Mouse (Mus musculus): Measurements from ENCODE around the gene Cpped1. TPM values are rescaled to one million over a fixed set of nuclear protein-coding genes. Genes with fewer than 3 reads are reported as not detected.

Cpped1 gene
- polyA plus RNA-seq, 1 experiment: 34.9 TPM

- no peak for TF ChIP-seq CTCF (IDR thresholded peaks at IDR 0.05; ENCODE audit: control insufficient read depth, insufficient read depth, insufficient read length)
- TF ChIP-seq MYOG (IDR thresholded peaks at IDR 0.05; ENCODE audit: control insufficient read depth, extremely low read depth, insufficient read length): no peak
- no peak for TF ChIP-seq MAX (IDR thresholded peaks at IDR 0.05)
- TF ChIP-seq FOSL1 (IDR thresholded peaks at IDR 0.05; ENCODE audit: insufficient read depth, low read length, poor library complexity, severe bottlenecking): no peak
- TF ChIP-seq USF1 (IDR thresholded peaks at IDR 0.05; ENCODE audit: low read depth): no peak
- no peak for TF ChIP-seq CEBPB (IDR thresholded peaks at IDR 0.05; ENCODE audit: low read depth)
- TF ChIP-seq MYOD1 (IDR thresholded peaks at IDR 0.05; ENCODE audit: control insufficient read depth, insufficient read length, low read depth): no peak
- H3ac ChIP-seq (ENCODE audit: control insufficient read depth, insufficient read length, low read depth): no peak overlapping the region
- H3K27me3 ChIP-seq (ENCODE audit: control insufficient read depth, insufficient read depth, insufficient read length): no peaks in the 10 kb centered on the region
Observed at GRCm38 (mm10) chr16:11757951-11758350, 151.3 kb downstream of the Cpped1 start.

DNA sequence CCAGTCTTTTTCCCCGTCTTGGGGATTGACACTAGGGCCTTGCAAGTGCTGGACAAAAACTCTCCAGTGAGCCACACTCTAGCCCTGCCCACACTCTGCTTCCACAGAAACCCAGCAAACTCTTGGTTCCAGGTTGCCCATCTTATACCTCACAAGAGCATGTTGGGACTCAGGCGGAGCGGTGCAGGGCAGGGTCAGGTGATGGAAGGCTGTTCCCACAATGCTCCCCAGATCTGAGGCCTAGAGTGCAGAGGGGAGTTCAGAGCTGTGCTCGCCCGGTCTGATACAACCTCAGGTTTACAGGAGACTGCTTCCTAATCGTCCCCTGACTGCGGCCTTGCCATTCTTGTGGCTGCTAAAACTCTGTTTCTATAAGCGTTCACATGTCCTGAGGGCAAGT is 151.8 kb downstream of the Cpped1 start:
- Histone ChIP-seq H3K79me3 (ENCODE audit: low read depth) (no peaks in the 10 kb centered on the region), H3K4me3 (ENCODE audit: insufficient read depth, poor library complexity, severe bottlenecking) (no peak overlapping the region), H3K36me3 (ENCODE audit: control insufficient read depth, insufficient read depth) (no peaks in the 10 kb centered on the region), H3K79me2 (ENCODE audit: control insufficient read depth, insufficient read depth) (no peaks in the 10 kb centered on the region), H3ac (ENCODE audit: control insufficient read depth, insufficient read length, low read depth) (no peak overlapping the region), H3K27me3 (ENCODE audit: control insufficient read depth, insufficient read depth, insufficient read length) (no peaks in the 10 kb centered on the region)
- TF ChIP-seq MYOD1 (IDR thresholded peaks at IDR 0.05; ENCODE audit: control insufficient read depth, insufficient read length, low read depth) (no peak), MAX (IDR thresholded peaks at IDR 0.05) (no peak), USF1 (IDR thresholded peaks at IDR 0.05; ENCODE audit: low read depth) (no peak), MYOG (IDR thresholded peaks at IDR 0.05; ENCODE audit: control insufficient read depth, extremely low read depth, insufficient read length) (no peak), CTCF (IDR thresholded peaks at IDR 0.05; ENCODE audit: control insufficient read depth, insufficient read depth, insufficient read length) (no peak)

More at GRCm38 (mm10) chr16:11757951-11758350, 151.3 kb downstream of the Cpped1 start:
- Histone ChIP-seq H3K79me2 (ENCODE audit: control insufficient read depth, insufficient read depth) (no peaks in the 10 kb centered on the region), H3K36me3 (ENCODE audit: control insufficient read depth, insufficient read depth) (no peaks in the 10 kb centered on the region), H3K4me3 (ENCODE audit: insufficient read depth, poor library complexity, severe bottlenecking) (no peak overlapping the region), H3K79me3 (ENCODE audit: low read depth) (no peaks in the 10 kb centered on the region)

DNA sequence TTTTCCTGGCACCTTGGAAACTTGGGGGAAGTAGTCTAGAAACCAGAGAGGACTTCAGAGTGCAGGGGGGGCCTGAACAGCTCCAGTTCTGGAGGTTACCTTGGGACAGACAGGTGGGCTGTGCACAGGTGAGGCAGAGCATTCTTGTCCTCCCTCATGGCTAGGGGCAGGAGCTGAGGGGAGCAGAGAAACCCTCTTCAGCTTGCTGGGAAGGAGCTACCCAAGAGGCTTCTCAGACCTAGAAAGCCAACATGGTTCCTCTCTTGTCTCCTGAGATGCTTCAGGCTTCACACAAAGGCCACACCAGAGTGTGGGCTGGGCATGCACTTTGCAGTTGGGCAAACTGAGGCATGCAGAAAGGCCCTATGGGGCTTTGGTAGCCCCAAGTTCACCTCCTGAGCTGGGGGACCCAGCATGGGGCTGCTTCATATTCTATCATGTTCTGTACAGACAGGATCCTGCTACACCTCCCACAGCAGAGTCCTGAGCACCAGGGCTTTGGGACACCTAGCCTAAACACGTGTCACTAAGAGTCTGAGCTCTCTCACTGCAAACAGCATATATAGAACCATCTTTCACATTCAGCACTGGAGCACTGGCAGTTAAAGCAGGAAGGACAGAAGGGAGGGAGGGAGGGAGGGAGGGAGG is 152.5 kb downstream of the Cpped1 start:
- Histone ChIP-seq H3K4me3 (ENCODE audit: insufficient read depth, poor library complexity, severe bottlenecking) (no peak overlapping the region), H3K36me3 (ENCODE audit: control insufficient read depth, insufficient read depth) (no peaks in the 10 kb centered on the region), H3ac (ENCODE audit: control insufficient read depth, insufficient read length, low read depth) (no peak overlapping the region), H3K79me2 (ENCODE audit: control insufficient read depth, insufficient read depth) (no peaks in the 10 kb centered on the region), H3K79me3 (ENCODE audit: low read depth) (no peaks in the 10 kb centered on the region), H3K27me3 (ENCODE audit: control insufficient read depth, insufficient read depth, insufficient read length) (no peaks in the 10 kb centered on the region)
- TF ChIP-seq MAX (IDR thresholded peaks at IDR 0.05) (no peak), CTCF (IDR thresholded peaks at IDR 0.05; ENCODE audit: control insufficient read depth, insufficient read depth, insufficient read length) (no peak), CEBPB (IDR thresholded peaks at IDR 0.05; ENCODE audit: low read depth) (no peak), USF1 (IDR thresholded peaks at IDR 0.05; ENCODE audit: low read depth) (no peak), FOSL1 (IDR thresholded peaks at IDR 0.05; ENCODE audit: insufficient read depth, low read length, poor library complexity, severe bottlenecking) (no peak), MYOD1 (IDR thresholded peaks at IDR 0.05; ENCODE audit: control insufficient read depth, insufficient read length, low read depth) (no peak), MYOG (IDR thresholded peaks at IDR 0.05; ENCODE audit: control insufficient read depth, extremely low read depth, insufficient read length) (no peak)

- H3K27me3 ChIP-seq (ENCODE audit: control insufficient read depth, insufficient read depth, insufficient read length): no peaks in the 10 kb centered on the region
- no peaks in the 10 kb centered on the region for H3K79me3 ChIP-seq (ENCODE audit: low read depth)
- TF ChIP-seq CTCF (IDR thresholded peaks at IDR 0.05; ENCODE audit: control insufficient read depth, insufficient read depth, insufficient read length): no peak
- no peak for TF ChIP-seq USF1 (IDR thresholded peaks at IDR 0.05; ENCODE audit: low read depth)
- no peak for TF ChIP-seq MAX (IDR thresholded peaks at IDR 0.05)
- TF ChIP-seq CEBPB (IDR thresholded peaks at IDR 0.05; ENCODE audit: low read depth): no peak
- TF ChIP-seq MYOD1 (IDR thresholded peaks at IDR 0.05; ENCODE audit: control insufficient read depth, insufficient read length, low read depth): no peak
- TF ChIP-seq MYOG (IDR thresholded peaks at IDR 0.05; ENCODE audit: control insufficient read depth, extremely low read depth, insufficient read length): no peak
- TF ChIP-seq FOSL1 (IDR thresholded peaks at IDR 0.05; ENCODE audit: insufficient read depth, low read length, poor library complexity, severe bottlenecking): no peak
- no peak overlapping the region for H3K4me3 ChIP-seq (ENCODE audit: insufficient read depth, poor library complexity, severe bottlenecking)
- no peaks in the 10 kb centered on the region for H3K79me2 ChIP-seq (ENCODE audit: control insufficient read depth, insufficient read depth)
- no peak overlapping the region for H3ac ChIP-seq (ENCODE audit: control insufficient read depth, insufficient read length, low read depth)
- H3K36me3 ChIP-seq (ENCODE audit: control insufficient read depth, insufficient read depth): no peaks in the 10 kb centered on the region
Observed at GRCm38 (mm10) chr16:11755281-11756066, 153.8 kb downstream of the Cpped1 start.

- H3K27me3 ChIP-seq (ENCODE audit: control insufficient read depth, insufficient read depth, insufficient read length): no peaks in the 10 kb centered on the region
- H3K4me3 ChIP-seq (ENCODE audit: insufficient read depth, poor library complexity, severe bottlenecking): no peak overlapping the region
- no peaks in the 10 kb centered on the region for H3K36me3 ChIP-seq (ENCODE audit: control insufficient read depth, insufficient read depth)
- no peak for TF ChIP-seq FOSL1 (IDR thresholded peaks at IDR 0.05; ENCODE audit: insufficient read depth, low read length, poor library complexity, severe bottlenecking)
- H3K79me2 ChIP-seq (ENCODE audit: control insufficient read depth, insufficient read depth): no peaks in the 10 kb centered on the region
- no peak overlapping the region for H3ac ChIP-seq (ENCODE audit: control insufficient read depth, insufficient read length, low read depth)
- H3K79me3 ChIP-seq (ENCODE audit: low read depth): no peaks in the 10 kb centered on the region
Observed at GRCm38 (mm10) chr16:11754136-11754535, 155.1 kb downstream of the Cpped1 start.

Other genes starting within 250 kb of the Cpped1 start
- not detected for gene Shisa9, start 74.7 kb upstream of the Cpped1 start, polyA plus RNA-seq (2012; fragmentation: generic; extraction: Trizol)